Mouse (Mus musculus) cerebellum, adult 9-11 months (tissue): Measurements from ENCODE around the gene Gm18336.
"Not testable (repeated sequence)": the region's sequence is repeated elsewhere in the genome, so short reads cannot be mapped to it uniquely, and the experiment has no call there.

Experiments
- DNase-seq: peaks from one replicate; pipeline ENCODE4 v3.0.0; 2022

The Gm18336 gene

DNA sequence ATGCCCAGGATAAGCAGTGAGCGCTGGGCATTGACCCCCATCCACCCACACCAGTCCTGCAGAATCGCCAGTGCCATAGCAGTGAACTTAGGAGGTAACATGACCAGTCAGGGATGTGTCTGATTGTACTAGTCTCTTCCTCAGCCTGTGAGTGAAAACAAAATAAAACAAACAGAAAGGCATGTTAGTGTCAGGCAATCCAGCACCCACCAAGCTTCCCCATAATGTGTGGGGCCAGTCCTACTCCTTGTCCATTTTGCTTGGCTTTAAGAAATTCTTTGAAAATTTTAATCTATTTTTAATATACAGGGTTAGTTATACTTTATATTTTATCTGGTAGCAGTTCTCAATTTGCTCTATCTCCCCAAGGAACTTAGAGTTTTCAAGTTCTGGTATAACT is at the start of gene Gm18336:
Gm18336 (minus strand) TSS at position 101 of the 400 bp plus-strand sequence.
- not testable (repeated sequence) for DNase-seq

DNA sequence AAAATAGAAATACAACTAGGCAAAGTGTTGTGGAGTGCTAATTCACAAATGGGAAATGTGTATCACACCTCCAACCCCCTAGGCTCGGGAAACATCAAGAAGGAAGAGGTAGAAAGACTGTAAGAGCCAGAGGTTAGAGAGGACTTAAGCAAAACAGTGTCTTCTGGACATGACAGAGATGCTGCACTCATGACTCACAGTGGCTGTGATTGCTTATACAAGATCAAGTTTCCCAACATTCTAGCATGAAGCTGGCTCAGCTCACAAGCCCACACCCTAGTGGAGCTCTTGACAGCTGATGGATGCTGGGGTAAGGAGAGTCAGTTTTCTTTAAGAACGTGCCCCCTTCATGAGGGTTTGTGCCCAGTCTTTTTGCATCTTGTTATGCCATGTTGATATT is 42.9 kb upstream of the Gm18336 start:
- no peak for DNase-seq

DNA sequence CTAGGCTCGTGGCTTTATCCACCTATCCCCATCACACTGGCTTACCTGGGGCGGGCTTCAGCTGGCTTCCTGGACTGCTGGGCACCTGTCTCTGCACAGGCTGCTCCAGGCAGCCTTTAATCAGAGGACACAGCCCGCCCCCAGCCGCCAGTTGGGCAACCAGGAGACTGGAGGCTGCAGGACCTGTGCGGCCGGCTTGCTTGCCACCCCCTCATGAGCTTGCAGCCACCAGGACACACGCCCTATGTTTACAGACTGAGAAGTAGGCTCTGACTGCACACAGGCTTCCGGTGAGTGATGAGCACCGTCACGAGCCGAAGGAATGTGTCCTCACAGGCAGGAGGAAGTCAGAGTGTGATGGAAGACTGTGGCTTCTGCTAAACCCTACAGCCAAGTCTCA is 36.7 kb upstream of the Gm18336 start, which contains the start of gene Trex2:
Trex2 (minus strand) TSS at position 93 of the 400 bp plus-strand sequence.
- no peak for DNase-seq

DNA sequence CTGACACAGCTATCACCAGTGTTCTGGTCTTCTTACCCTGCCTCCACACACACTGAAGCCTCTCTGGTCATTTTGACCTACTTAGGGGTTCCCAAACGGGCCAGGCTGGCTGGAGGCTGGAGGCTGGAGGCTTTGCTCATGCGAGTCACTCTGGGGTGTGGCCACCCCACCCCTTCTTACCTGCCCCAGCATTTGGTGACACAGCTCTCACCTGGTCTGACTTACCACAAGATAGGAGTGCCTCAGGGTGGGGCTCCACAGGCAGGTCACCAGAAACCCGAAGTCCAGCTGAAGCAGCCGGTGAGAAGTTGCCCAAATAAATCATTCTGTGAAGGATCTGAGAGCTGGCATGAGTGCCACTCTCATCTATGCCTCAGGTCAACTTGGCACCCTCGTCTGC is 34.3 kb upstream of the Gm18336 start:
- no peak for DNase-seq

DNA sequence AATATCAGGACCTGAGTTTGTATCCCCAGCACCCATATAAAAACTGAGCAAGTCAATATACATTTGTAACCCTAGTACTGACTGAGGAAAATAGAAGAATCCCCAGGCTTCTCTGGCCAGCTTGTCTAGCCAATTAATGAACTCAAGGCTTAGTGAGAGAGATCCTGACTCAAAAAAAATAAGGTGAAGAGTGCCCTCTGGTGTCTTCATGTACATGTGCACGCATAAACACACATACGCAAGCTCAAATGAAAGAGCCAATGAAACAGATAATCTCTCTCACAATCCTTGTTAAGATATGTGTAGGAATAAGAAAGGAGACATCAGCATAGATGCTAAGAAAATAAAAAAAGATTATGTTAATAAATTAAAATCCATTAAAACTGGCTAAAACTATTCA is 31.5 kb upstream of the Gm18336 start:
- DNase-seq: no peak

DNA sequence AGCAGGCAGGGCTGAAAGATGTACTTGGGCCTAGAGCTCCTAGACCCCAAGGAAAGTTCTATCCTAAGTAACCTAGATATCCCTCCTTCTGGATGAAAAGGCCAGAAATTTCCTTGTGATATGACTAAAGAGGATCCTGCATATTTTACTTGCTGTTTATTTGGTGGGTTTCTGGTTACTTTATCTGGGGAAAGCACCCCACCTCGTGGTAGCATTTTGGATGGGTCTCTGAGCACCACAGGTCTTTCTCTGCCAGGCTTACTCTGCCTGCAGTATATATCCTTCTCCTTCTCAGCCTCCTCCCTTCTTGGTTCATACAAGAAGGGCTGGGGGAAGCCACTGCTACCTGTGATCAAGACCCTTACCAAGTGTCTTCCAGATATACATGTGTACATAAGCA is 14.2 kb upstream of the Gm18336 start:
- DNase-seq: no peak

DNA sequence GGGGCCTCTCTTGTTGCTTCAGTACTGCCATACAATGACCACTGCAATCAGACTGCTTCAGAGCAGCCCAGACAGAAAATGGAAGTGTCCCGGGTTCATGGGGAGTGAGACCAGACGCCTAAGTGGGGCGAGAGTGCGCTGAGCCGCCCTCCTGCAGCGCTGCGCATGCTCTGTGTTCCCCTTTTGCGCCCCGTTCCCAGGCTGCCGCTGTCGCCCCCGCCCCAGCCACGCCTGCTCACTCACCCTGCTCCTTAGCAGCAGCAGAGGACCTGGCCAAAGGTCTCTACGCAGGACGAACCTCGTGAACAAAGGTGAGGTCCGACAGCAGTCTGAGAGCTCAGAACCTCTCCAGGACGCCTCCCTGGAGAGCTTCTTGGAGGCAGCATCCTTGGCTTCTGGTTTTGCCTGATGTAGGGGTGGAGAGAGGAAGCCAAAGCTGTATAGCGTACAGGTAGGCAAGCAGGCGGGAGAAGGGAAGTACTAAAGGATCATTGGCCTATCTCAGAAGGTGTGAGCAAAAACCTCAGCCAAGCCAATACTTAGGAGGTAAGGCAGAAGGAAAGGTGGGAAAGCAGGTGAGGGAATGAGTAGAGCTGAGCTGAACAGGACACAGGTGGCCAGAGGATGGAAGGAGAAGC is 12.5 kb upstream of the Gm18336 start, which contains the start of gene Zfp92:
Zfp92 (plus strand) TSS at position 217 of the 638 bp plus-strand sequence.
- DNase-seq: no peak

DNA sequence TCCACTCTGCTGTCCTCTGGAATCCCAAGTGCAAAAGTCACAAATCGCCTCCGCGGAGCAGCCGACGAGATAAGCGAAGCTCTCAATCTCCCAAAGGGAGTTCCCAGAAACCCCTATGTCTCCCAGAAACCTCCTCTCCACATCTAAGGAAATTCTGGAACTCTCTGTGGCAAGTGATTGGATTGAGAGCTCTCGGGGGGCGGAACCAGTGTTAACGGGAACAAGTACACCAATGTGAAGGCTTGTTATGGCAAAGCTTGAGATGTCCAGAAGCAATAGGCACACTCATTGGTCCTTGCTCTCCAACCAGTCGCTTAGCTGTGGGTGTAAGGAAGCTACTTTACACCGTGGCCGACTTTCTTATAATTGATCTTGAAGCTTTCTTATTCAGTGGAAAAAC is 3.1 kb upstream of the Gm18336 start:
- DNase-seq: no peak

DNA sequence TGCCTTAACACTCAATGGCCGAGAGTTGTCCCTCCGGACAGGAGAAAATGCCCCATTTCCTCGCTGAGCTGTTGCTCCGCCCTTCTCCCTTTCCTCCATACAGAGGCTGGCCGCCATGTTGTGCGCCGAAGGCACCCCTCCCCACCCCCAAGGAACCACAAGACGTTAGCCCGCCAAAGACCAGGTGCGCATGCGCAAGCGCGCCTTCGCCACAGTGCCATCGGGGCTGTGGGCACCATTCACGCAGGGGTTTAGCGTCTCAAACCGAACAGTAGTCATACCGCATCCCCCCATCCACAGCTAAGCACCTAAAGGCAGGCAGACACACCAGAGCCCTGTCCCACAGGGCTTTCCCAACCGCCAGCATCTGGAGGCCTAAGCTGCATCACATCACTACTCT is 2.4 kb upstream of the Gm18336 start:
- DNase-seq: no peak

DNA sequence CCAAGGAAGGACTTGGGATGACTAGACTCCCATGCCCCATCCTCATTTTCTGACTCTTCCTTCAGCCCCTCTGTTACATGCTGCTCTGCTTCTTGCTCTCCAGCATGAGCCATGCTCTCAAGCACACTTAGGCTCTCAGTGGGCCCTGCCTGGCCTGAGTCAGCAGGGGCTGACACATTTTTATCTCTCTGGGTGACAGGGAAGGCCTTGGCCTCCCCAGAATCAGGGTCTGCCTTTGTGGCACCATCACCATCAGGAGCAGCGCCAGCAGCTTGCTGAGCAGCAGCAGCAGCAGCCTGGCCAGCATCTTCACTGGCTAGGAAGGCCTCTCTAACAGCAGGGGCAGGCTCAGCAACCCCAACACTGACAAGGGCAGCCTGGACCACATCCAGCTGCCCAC is 2.1 kb downstream of the Gm18336 start:
- DNase-seq: no peak

DNA sequence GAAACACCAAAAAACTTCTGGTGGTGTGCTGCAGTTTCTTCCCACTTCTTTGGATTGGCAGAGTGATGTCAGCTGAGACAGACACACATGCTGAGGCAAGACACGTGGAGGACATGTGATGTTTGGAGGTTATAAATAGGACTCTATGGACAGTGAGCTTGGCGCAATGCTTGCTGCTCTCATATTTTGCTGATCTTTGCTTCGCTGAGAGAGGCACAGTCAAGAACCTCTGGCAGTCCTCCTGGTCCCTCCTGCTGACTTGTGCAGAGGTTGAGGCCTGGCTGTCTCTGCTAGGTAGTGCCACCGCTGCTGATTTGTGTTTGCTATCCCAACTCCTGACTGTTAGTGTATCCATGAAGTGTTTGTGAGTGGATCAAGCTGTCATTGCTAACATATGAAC is 7.1 kb downstream of the Gm18336 start:
- no peak for DNase-seq

DNA sequence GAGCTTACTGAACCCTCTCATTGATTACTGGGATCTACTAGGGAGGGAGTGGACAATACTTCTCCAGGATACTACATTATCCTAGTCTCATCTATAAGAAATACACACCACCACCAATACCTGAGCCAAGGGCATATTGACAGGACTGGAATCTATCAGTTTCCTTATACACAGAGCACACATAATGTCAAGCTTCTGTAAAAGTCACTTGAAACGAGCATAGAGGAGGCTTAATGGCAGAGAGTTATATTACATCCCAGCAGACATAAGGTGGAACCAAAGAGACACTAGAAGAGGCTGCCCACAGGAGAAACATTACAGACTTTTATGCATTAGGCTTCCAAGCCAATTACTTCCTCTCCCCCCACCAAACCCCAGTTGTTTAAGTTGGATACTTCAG is 13.6 kb downstream of the Gm18336 start:
- no peak for DNase-seq

DNA sequence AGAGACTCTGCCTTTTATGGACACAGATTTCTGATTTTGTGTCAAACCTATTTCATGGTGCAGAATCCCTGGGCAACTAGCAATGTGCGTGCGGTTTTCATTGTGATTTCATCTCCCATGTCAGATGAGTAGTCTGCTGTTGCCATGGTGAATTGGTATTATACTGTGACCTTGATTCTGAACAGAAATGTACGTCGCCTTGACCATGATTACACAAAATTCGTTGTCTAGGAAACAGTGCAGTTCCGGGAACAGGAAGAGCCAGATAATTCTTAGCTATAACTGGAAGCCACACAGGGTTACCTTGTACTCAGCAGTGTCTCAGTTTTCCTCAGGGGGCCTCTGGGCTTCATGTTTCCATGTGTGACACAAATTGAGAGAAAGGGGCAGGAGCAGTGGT is 14.1 kb downstream of the Gm18336 start:
- no peak for DNase-seq

DNA sequence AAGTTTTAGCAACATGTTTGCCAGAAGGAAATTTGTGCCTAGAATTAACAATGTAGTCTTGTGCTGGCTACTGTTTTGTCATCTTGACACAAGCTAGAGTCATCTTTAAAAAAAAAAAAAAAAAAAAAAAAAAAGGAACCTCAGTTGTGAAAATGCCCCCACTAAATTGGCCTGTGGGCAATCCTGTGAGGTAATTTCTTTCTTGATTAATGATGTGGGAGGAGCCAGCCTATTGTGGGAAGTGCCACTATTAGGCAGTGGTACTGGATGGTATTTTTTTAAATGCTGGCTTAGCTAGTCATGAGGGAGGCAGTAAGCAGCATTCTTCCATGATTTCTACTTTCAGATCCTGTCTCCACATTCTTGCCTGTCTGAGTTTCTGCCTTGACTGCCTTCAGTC is 35.2 kb downstream of the Gm18336 start:
- DNase-seq: no peak

DNA sequence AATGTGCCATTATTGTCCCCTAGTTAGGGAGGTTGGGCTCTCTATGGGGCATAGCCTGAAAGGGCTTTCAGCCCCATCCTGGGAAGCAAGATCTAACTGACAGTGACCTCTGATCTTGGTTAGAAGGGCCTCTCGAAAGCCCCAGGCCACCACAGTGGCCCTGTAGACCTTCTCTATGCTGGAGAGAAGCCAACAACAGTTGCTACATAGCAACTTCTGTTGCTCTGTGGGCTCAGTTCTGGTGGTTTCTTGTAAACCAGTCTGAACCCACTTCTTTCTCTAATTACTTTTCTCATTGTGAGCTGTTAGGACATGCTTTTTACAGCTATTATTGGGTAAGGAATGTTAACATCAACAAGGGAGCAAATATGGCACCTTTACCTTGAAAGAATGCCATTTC is 41.8 kb downstream of the Gm18336 start:
- DNase-seq: no peak

DNA sequence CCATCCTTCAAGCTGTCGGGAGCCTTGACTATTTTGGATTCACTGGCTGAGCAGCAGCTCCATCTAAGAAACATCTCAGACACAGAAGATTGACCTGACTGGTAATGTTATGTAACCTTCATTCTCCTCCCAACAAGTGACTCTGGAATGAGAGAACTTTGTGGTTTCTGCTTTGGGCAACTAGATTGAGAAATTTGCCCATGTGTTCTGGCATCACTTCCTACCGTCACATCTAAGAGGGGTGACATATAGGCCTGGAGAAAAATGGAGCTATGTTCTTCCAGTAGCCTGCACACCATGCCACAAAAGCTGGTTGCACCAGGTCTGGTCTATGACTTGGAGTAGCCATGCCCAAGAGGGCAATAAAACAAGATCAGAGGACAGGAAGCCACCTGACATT is 42.4 kb downstream of the Gm18336 start:
- DNase-seq: no peak
